Mouse (Mus musculus) midbrain, embryonic 16.5 days (tissue): ENCODE results near the gene Ptgfr. TPM values are rescaled to one million over a fixed set of nuclear protein-coding genes. Genes with fewer than 3 reads are reported as not detected.

ENCODE experiments used
- ATAC-seq: fragments of 200-750 bp; cut with Nextera tagmentation; 2 replicates; pipeline ENCODE4 v1.8.0; 2017; ENCODE audit warnings: moderate TSS enrichment
- H3K27ac ChIP-seq: fragments of 300-500 bp; sonication (generic); 2 replicates; pipeline ENCODE4 v1.5.1; 2014; ENCODE audit warnings: mild to moderate bottlenecking, low read length, mixed read lengths
- H3K27me3 ChIP-seq: fragments of 300-500 bp; sonication (generic); 2 replicates; pipeline ENCODE4 v1.6.1; 2014; ENCODE audit warnings: low read depth, low read length, mixed read lengths; ENCODE audit not compliant: control insufficient read depth, insufficient read depth
- H3K36me3 ChIP-seq: fragments of 300-500 bp; sonication (generic); 2 replicates; pipeline ENCODE4 v1.6.1; 2014; ENCODE audit warnings: mild to moderate bottlenecking, low read length, moderate library complexity, mixed read lengths; ENCODE audit not compliant: control insufficient read depth, insufficient read depth
- H3K4me1 ChIP-seq: fragments of 300-500 bp; sonication (generic); 2 replicates; pipeline ENCODE4 v1.6.1; 2014; ENCODE audit warnings: mild to moderate bottlenecking, low read length, mixed read lengths; ENCODE audit not compliant: control insufficient read depth, insufficient read depth
- H3K4me2 ChIP-seq: fragments of 300-500 bp; sonication (generic); 2 replicates; pipeline ENCODE4 v1.6.1; 2014; ENCODE audit warnings: mild to moderate bottlenecking, low read length, mixed read lengths
- H3K4me3 ChIP-seq: fragments of 300-500 bp; sonication (generic); 2 replicates; pipeline ENCODE4 v1.5.1; 2014; ENCODE audit warnings: low read depth, mild to moderate bottlenecking, low read length, moderate library complexity, mixed read lengths
- H3K9ac ChIP-seq: fragments of 300-500 bp; sonication (generic); 2 replicates; pipeline ENCODE4 v1.6.1; 2014; ENCODE audit warnings: low read depth, low read length, mixed read lengths
- H3K9me3 ChIP-seq: fragments of 300-500 bp; sonication (generic); replicated peaks from 2 replicates; pipeline ENCODE4 v1.6.1; 2014; ENCODE audit warnings: mild to moderate bottlenecking, low read length, mixed read lengths; ENCODE audit not compliant: control insufficient read depth, poor library complexity, severe bottlenecking
- WGBS: fragments of 180-500 bp; shearing (Covaris S2); extraction: QIAGEN DNeasy Blood & Tissue Kit; methylation state at CpG from one replicate; pipeline ENCODE4 v1.1.7; 2014; 5-methylcytosine and 5-hydroxymethylcytosine counted together
- polyA plus RNA-seq: library from polyadenylated mRNA; unstranded; fragments of >200 nt; fragmentation: Nextera tagmentation; extraction: Ambion mirVana; gene quantifications from 2 replicates; pipeline ENCODE4 v1.2.1, GENCODE M21; 2015

Ptgfr gene
- polyA plus RNA-seq, 1 experiment from 2014 or later, result 1.0 TPM

DNA sequence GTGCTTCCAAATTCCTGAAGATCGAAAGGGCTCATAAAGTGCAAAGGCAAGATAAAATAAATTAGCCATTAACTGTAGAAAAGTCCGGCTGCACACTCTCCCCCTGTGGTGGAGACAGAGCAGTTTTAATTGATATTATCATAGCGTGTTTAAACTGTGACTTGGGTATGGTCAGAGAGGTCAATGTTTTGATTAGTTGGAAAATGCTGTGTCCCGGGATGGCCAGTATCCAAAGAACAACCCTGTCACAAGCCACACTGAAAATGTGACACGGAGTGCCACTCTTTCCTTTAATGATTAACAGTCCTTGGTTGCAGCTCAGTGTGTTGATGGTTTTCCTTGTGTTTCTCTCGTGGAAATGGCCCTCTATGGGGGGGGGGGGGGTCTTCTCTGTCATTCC lies 942 bp upstream of the Ptgfr start:
- 72% methylated on average over 6 of the region's 6 CpGs for WGBS
- H3K27ac ChIP-seq, result no peak overlapping the region
- H3K4me1 ChIP-seq, result no peaks in the 10 kb centered on the region; the same call in 1 of the 2 replicates
- H3K4me3 ChIP-seq, result no peak overlapping the region
- H3K36me3 ChIP-seq, result no peaks in the 10 kb centered on the region
- no peak for ATAC-seq
- no peak overlapping the region for H3K4me2 ChIP-seq
- H3K27me3 ChIP-seq, result no peaks in the 10 kb centered on the region
- no peaks in the 10 kb centered on the region for H3K9me3 ChIP-seq
- no peak overlapping the region for H3K9ac ChIP-seq

DNA sequence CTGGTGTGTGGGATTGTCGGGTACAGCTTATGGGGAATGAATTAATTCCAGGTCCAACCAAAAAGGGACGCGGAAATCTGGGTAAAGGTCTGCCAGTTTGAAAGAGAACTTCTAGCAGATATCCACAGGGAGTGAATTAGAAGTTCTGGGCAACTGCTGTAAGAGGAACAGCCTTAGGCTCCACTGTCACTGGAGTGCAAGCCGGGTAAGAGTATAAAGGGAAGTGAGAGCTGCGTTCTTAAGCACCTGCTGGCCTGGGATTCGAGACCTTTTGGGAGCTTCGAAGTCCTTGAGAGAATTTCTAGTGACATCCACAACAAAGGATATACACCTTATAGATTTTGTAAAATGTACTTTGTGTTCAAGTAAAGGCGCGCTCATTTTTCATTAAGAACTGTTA lies 319 bp upstream of the Ptgfr start:
- peak overlapping the region; percentile 50 for H3K4me3 ChIP-seq
- H3K4me1 ChIP-seq, result no peaks in the 10 kb centered on the region; the same call in 1 of the 2 replicates
- H3K27me3 ChIP-seq, result no peaks in the 10 kb centered on the region
- peak overlapping the region; percentile 72 for H3K4me2 ChIP-seq
- H3K36me3 ChIP-seq, result no peaks in the 10 kb centered on the region
- WGBS, result 37% methylated on average over 9 of the region's 9 CpGs
- H3K9ac ChIP-seq, result no peak overlapping the region; the same call in 1 of the 2 replicates
- peak; percentile 8; the same call in 1 of the 2 replicates for ATAC-seq
- H3K9me3 ChIP-seq, result no peaks in the 10 kb centered on the region
- H3K27ac ChIP-seq, result no peak overlapping the region

DNA sequence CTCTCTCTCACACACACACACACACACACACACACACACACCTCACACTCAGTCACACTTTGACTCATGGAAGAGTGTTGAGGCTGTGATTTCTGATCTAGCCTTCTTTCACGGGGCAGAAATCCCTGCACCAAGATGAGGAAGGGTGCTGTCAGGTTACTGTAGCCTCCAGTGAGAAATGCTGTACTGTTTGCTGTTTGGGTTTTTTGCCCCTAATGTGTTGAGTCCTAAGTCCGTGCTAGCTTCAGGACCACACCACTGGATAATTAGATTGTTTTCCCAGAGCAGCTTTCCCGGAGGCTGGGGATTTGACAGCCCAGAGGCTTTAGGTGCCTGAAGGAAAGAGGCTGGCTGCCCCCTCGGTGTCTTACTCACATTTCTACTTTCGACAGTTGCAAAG lies 979 bp downstream of the Ptgfr start:
- H3K4me3 ChIP-seq, result no peak overlapping the region
- WGBS, result 6% methylated on average over 5 of the region's 5 CpGs
- ATAC-seq, result no peak
- H3K4me1 ChIP-seq, result no peaks in the 10 kb centered on the region; the same call in 1 of the 2 replicates
- no peak overlapping the region for H3K27ac ChIP-seq
- H3K27me3 ChIP-seq, result no peaks in the 10 kb centered on the region
- H3K36me3 ChIP-seq, result no peaks in the 10 kb centered on the region
- H3K9me3 ChIP-seq, result no peaks in the 10 kb centered on the region
- no peak overlapping the region for H3K9ac ChIP-seq
- H3K4me2 ChIP-seq, result peak overlapping the region; percentile 72

DNA sequence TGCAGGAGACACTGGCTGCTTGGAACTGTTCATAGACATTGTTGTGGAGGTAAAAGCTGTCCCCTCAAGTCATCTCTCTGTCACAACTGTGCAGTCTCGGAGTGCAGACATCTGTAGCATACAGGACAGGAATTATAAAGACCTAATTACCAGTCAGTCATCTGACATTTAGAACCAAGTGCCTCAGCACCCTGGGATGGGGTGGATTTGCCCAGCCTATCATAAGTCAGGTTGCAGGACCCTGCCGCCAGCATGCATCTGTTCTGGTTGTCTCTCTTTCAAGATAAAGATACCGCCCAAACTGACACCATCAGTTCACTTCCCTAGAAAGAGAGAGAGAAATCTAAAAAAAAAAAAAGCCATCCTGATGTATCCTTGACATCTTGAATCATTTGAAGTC lies 1.6 kb downstream of the Ptgfr start:
- ATAC-seq, result no peak
- Histone ChIP-seq H3K4me2 (no peak overlapping the region), H3K27me3 (no peaks in the 10 kb centered on the region), H3K4me3 (no peak overlapping the region), H3K4me1 (no peaks in the 10 kb centered on the region; the same call in 1 of the 2 replicates), H3K9me3 (no peaks in the 10 kb centered on the region), H3K36me3 (no peaks in the 10 kb centered on the region), H3K27ac (no peak overlapping the region), H3K9ac (no peak overlapping the region)
- WGBS, result 31% methylated on average over 3 of the region's 3 CpGs

DNA sequence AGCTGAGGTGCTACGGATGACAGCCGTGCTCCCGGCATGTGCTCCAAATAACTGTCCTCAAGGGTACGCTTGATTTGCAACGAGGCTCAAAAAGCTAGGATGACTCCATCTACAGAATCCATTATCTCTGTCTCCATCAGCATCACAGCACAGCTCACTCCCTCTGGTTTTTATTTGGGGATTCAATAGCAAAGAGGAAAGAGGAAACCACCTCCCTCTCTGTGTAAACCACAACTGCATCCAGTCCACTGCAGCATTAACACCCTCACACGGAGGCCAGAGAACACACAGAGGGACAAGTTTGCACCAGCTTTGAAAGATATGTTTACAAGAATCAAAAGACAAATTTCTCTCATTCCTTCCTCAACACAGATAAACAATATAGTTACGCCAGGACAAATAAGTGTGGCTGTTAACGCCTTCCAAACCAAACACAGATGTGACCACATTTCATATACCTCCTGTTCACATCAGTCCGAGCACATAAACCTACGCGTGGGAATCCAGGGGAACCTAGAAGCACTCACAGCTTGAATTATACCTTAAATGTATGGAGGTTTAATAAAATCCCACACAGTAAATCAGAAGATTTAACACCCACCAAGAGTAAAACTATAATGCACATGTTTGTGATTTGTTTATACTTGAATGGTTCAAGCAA lies 9.3 kb downstream of the Ptgfr start:
- no peak for ATAC-seq
- Histone ChIP-seq H3K9me3 (no peaks in the 10 kb centered on the region), H3K9ac (no peak overlapping the region), H3K4me3 (no peak overlapping the region), H3K36me3 (no peaks in the 10 kb centered on the region), H3K27ac (no peak overlapping the region), H3K4me1 (no peaks in the 10 kb centered on the region), H3K27me3 (no peaks in the 10 kb centered on the region), H3K4me2 (no peak overlapping the region)
- WGBS, result 83% methylated on average over 11 of the region's 11 CpGs

DNA sequence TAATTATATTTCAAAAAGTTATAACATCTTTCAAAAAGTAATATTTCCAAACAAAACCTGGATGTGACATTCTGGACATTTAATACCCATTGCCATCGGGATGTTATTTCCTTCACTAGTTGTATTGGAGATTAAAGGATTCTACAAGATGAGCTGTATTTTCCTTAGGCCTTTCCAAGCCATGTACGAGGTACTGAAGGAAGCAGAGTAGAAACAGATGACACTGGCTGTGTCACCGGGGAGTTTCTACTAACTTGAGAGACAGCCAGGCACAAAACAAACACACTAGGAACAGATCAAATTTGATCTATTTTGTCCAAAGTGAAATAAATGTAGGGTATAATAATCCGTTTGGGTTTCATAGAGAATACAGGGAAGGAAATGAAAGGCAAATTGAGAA lies 17.6 kb downstream of the Ptgfr start:
- H3K27me3 ChIP-seq, result no peaks in the 10 kb centered on the region
- no peak overlapping the region for H3K4me2 ChIP-seq
- no peak overlapping the region for H3K4me3 ChIP-seq
- ATAC-seq, result no peak
- H3K9me3 ChIP-seq, result no peaks in the 10 kb centered on the region
- H3K9ac ChIP-seq, result no peak overlapping the region
- 85% methylated on average over 4 of the region's 4 CpGs for WGBS
- no peaks in the 10 kb centered on the region for H3K36me3 ChIP-seq
- no peaks in the 10 kb centered on the region for H3K4me1 ChIP-seq
- no peak overlapping the region for H3K27ac ChIP-seq

DNA sequence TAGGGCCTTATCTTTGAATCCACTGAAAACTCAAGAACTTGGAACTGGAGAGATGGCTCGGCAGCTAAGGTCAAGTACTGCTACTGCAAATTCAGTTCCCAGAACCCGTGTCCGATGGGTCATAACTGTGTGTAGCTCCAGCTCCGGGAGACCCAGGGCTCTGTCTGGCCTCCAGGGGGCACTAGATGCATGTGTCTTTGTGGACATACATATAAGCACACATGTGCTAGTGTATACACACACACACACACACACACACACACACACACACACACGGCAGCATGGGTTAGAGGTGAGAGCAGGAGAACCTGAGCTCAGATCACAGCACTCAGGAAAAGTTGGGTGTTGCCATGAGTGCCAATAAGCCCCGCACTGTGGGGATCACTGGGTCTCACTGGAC lies 19.2 kb downstream of the Ptgfr start:
- no peaks in the 10 kb centered on the region for H3K4me1 ChIP-seq
- H3K9me3 ChIP-seq, result no peaks in the 10 kb centered on the region
- H3K9ac ChIP-seq, result no peak overlapping the region
- no peak overlapping the region for H3K4me2 ChIP-seq
- H3K4me3 ChIP-seq, result no peak overlapping the region
- no peak for ATAC-seq
- no peak overlapping the region for H3K27ac ChIP-seq
- no peaks in the 10 kb centered on the region for H3K36me3 ChIP-seq
- 84% methylated on average over 6 of the region's 6 CpGs for WGBS
- no peaks in the 10 kb centered on the region for H3K27me3 ChIP-seq

DNA sequence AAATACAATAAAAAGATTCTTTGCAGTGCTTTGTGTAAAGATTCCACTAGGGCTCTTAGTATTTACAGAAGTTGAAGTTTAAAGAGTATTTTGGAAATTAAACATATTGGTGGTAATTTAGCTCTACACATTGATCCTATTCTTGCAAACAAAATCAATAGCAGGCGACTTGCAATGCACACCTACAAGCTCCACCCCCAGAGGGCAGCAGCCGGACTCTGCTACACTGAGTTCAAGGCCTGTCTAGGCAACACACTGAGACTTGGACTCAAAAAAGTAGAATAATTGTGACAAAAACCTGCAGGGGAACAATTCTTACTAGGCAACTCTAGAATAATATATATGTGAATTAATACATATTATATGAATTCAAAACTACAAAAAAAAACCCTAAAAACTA lies 28.8 kb downstream of the Ptgfr start:
- Histone ChIP-seq H3K9ac (no peak overlapping the region), H3K9me3 (no peaks in the 10 kb centered on the region), H3K27ac (no peak overlapping the region), H3K36me3 (no peaks in the 10 kb centered on the region), H3K27me3 (no peaks in the 10 kb centered on the region), H3K4me3 (no peak overlapping the region), H3K4me2 (no peak overlapping the region), H3K4me1 (no peaks in the 10 kb centered on the region)
- ATAC-seq, result no peak
- WGBS, result 71% methylated on average over 2 of the region's 2 CpGs

DNA sequence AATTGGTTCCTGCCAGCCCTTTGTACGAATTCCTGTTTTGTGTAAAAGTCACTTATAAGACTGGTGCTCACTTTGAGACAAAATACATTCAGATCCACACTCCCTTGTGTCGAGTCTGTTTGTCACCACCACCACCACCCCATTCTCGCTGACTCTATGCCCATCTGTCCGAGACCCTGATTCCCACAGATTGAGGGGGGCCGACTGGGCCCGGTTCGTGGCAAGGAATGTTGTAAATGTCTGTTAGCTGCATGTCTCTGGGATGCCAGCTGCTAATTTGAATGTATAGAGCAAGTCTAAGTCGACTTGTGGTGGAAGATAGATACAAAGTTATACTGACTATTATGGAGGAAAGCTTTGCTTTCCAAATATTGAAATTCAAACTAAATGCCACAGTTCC lies 48.8 kb downstream of the Ptgfr start:
- no peak overlapping the region for H3K4me2 ChIP-seq
- no peaks in the 10 kb centered on the region for H3K4me1 ChIP-seq
- H3K4me3 ChIP-seq, result no peak overlapping the region
- no peaks in the 10 kb centered on the region for H3K36me3 ChIP-seq
- no peak overlapping the region for H3K9ac ChIP-seq
- WGBS, result 83% methylated on average over 8 of the region's 8 CpGs
- no peaks in the 10 kb centered on the region for H3K27me3 ChIP-seq
- ATAC-seq, result no peak
- H3K27ac ChIP-seq, result no peak overlapping the region
- no peaks in the 10 kb centered on the region for H3K9me3 ChIP-seq
